Mouse (Mus musculus) embryonic facial prominence, embryonic 14.5 days (tissue): ENCODE measurements at regions not wholly inside any gene's neighbourhood (a gene's known extent, or its start where the extent isn't known, plus 50 kb on each side); places are given as distances from the start of the nearest gene placed in this dataset.

Experiments used
- ATAC-seq: fragments of 200-750 bp; cut with Nextera tagmentation; 2 replicates; pipeline ENCODE4 v1.8.0; 2017; ENCODE audit warnings: low read depth, moderate number of reproducible peaks, moderate TSS enrichment
- DNase-seq: peaks from one replicate; pipeline ENCODE4 v3.0.0-alpha.2; 2015; ENCODE audit warnings: low spot score
- H3K27ac ChIP-seq: fragments of 300-500 bp; sonication (generic); replicated peaks from 2 replicates; pipeline ENCODE4 v1.5.1; 2014; ENCODE audit warnings: low read depth, mild to moderate bottlenecking, low read length, moderate library complexity
- H3K27me3 ChIP-seq: fragments of 300-500 bp; sonication (generic); replicated peaks from 2 replicates; pipeline ENCODE4 v1.6.1; 2014; ENCODE audit warnings: low read length; ENCODE audit not compliant: control insufficient read depth, insufficient read depth
- H3K36me3 ChIP-seq: fragments of 300-500 bp; sonication (generic); 2 replicates; pipeline ENCODE4 v1.6.1; 2014; ENCODE audit warnings: low read length, mixed read lengths; ENCODE audit not compliant: control insufficient read depth, insufficient read depth
- H3K4me1 ChIP-seq: fragments of 300-500 bp; sonication (generic); 2 replicates; pipeline ENCODE4 v1.6.1; 2014; ENCODE audit warnings: antibody characterized with exemption, low read length; ENCODE audit not compliant: control insufficient read depth, insufficient read depth
- H3K4me2 ChIP-seq: fragments of 300-500 bp; sonication (generic); 2 replicates; pipeline ENCODE4 v1.6.1; 2014; ENCODE audit warnings: low read depth, mild to moderate bottlenecking, low read length, moderate library complexity, mixed read lengths
- H3K4me3 ChIP-seq: fragments of 300-500 bp; sonication (generic); 2 replicates; pipeline ENCODE4 v1.5.1; 2014; ENCODE audit warnings: low read depth, mild to moderate bottlenecking, low read length
- H3K9ac ChIP-seq: fragments of 300-500 bp; sonication (generic); 2 replicates; pipeline ENCODE4 v1.6.1; 2014; ENCODE audit warnings: low read depth, mild to moderate bottlenecking, low read length, moderate library complexity, mixed read lengths
- H3K9me3 ChIP-seq: fragments of 300-500 bp; sonication (generic); 2 replicates; pipeline ENCODE4 v1.6.1; 2016; ENCODE audit warnings: low read length; ENCODE audit not compliant: control insufficient read depth
- WGBS: fragments of 180-500 bp; shearing (Covaris S2); extraction: QIAGEN DNeasy Blood & Tissue Kit; methylation state at CpG from one replicate; pipeline ENCODE4 v1.1.7; 2014; 5-methylcytosine and 5-hydroxymethylcytosine counted together

DNA sequence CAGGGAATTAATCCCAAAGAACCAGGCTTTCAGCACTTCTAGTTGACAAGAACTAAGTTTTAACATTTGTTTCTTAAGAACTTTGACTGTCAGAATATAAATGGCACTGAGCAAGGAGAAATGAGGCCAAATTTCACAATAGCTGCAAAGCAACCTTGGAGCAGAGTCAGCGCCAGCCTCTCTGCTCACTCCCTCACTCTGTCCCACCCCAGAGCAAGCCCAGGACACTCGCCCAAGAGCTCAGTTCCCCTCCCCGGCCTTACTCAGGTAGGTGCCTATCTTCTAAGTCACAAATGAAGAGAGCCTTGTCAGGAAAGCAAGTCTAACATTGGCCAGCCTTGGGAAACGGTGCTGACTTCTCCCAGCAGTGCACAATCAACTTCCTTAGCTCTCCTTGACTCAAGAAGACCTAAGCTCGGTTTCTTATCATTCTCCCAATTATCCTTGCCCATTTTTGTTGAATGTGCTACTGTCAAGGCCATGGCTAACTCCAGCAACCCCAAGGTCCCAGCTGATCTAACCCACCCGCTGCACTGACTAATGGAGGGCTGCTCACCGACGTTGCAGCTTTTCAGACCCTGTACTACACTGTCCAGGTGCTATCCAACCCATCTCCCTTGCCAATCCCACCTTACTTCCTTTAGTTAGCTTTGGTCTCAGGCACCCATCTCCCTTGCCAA, 219.5 kb upstream of the Klf14 start:
- Histone ChIP-seq H3K27me3 (no peaks in the 10 kb centered on the region), H3K4me3 (no peak overlapping the region), H3K4me1 (no peaks in the 10 kb centered on the region), H3K4me2 (no peak overlapping the region), H3K9me3 (no peaks in the 10 kb centered on the region), H3K36me3 (no peaks in the 10 kb centered on the region), H3K27ac (no peak overlapping the region), H3K9ac (no peak overlapping the region)
- ATAC-seq = no peak
- 79% methylated on average over 8 of the region's 8 CpGs for WGBS
- DNase-seq = no peak

DNA sequence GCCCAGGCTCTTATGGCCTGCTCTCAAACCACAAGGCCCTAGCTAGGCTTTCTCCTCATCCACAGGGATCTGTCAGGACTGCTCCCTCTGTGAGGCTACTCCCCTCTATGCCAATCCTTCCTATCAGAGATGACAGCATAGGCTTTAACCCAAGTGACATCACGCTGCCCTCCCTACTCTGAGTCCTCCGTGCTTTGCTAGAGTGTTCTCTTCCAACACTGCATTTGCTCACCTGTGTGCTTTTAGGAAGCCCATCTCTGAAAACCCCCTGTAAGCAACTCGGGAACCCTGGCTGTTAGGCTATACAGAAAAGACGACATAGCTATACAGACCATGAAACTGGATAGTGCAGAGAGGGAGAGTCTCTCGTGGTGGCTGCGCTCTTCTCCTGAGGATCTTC, 216.3 kb upstream of the Mkln1 start:
- ATAC-seq (no peak), DNase-seq (no peak)
- Histone ChIP-seq H3K9me3 (no peaks in the 10 kb centered on the region), H3K4me1 (no peaks in the 10 kb centered on the region), H3K27ac (no peak overlapping the region), H3K9ac (no peak overlapping the region), H3K4me3 (no peak overlapping the region), H3K36me3 (no peaks in the 10 kb centered on the region), H3K27me3 (no peaks in the 10 kb centered on the region), H3K4me2 (no peak overlapping the region)
- WGBS = 76% methylated on average over 6 of the region's 6 CpGs

DNA sequence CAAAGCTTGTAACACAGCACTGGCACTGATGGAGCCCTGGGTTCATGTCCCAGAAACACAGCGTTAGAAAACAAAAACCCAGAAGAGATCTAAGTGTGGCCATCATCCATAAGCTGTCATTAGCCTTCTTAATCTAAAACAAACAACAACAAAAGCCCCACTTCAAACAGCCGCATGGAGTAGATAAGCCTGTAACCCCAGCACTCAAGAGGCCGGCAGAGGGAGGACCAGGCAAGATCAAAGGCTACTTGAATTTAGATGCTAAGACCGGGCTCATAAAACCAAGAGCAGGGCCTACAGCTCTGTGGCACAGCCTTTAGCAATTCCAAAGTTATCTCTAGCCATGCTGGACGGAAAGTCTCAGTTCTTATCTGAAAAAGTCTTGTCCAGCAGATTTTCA, 215.4 kb upstream of the Mkln1 start:
- H3K4me3 ChIP-seq = no peak overlapping the region
- H3K36me3 ChIP-seq = no peaks in the 10 kb centered on the region
- H3K4me2 ChIP-seq = no peak overlapping the region
- DNase-seq = no peak
- no peak overlapping the region for H3K9ac ChIP-seq
- no peak overlapping the region for H3K27ac ChIP-seq
- no peaks in the 10 kb centered on the region for H3K27me3 ChIP-seq
- H3K9me3 ChIP-seq = no peaks in the 10 kb centered on the region
- no peak for ATAC-seq
- WGBS = 42% methylated on average over 5 of the region's 5 CpGs
- no peaks in the 10 kb centered on the region for H3K4me1 ChIP-seq

DNA sequence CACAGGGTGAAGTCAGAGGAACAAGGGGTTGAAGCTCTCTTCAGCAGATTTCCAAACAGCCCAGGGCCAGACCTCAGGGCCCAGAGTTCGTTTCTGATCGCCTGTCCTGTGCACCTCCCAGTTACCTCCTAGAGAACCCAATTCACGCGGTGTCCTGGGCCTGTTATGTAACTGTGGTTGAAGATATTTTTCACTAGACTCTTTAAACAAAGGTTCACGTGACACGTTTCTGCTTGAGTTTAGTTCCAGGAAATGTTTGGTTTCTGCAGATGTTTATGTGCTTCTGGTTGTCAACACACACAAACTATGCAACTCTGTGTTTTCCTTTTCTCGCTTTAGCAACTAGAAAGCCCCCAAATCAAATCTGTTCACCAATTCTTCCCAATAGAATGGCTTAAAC, 214.0 kb upstream of the Mkln1 start:
- H3K9me3 ChIP-seq = no peaks in the 10 kb centered on the region
- no peak overlapping the region for H3K9ac ChIP-seq
- H3K4me3 ChIP-seq = no peak overlapping the region
- no peak for DNase-seq
- H3K4me1 ChIP-seq = no peaks in the 10 kb centered on the region
- ATAC-seq = no peak
- 72% methylated on average over 7 of the region's 7 CpGs for WGBS
- no peaks in the 10 kb centered on the region for H3K36me3 ChIP-seq
- no peak overlapping the region for H3K27ac ChIP-seq
- no peak overlapping the region for H3K4me2 ChIP-seq
- H3K27me3 ChIP-seq = no peaks in the 10 kb centered on the region

DNA sequence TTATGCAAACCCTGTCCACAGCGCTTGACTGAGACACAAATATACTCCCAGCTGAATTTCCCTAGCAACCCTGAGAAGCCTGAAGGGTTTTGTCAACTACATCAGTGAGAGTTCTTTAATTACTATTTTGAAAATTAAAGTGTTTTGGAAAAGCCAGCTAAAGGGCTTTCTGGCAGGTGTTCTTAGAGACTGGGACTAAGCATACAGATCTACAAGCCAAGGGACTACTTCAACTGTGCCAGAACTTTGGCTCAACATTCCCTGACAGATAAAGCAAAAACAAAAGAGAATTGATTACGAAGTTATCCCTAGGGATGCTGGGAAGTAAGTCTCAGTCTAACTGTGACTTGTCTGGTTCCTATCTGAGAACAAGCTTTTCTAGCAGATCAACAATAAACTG, 213.4 kb upstream of the Mkln1 start:
- ATAC-seq (no peak), DNase-seq (no peak)
- Histone ChIP-seq H3K4me3 (no peak overlapping the region), H3K9ac (no peak overlapping the region), H3K27me3 (no peaks in the 10 kb centered on the region), H3K4me1 (no peaks in the 10 kb centered on the region), H3K27ac (no peak overlapping the region), H3K4me2 (no peak overlapping the region), H3K9me3 (no peaks in the 10 kb centered on the region), H3K36me3 (no peaks in the 10 kb centered on the region)
- 72% methylated on average over 2 of the region's 2 CpGs for WGBS

DNA sequence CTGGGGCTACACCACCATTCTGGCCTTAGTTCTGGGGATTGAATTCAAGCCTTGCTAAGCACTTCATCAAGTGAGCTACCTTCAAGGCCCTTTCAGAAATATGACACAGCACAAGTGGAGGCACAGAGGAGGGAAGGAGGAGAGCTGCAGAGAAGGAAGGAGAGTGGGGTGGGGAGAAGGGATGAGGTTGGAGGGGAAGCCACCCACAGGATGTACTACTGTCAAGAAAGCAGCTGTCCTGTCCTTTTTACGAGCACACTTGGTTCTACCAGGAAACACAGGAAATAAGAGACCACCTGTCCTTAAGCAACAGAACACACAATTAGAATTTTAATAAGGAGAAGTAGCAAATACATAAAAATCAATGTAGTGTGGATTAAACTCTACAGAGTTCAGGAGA, 210.5 kb upstream of the Mkln1 start:
- no peak for ATAC-seq
- Histone ChIP-seq H3K27me3 (no peaks in the 10 kb centered on the region), H3K4me1 (no peaks in the 10 kb centered on the region), H3K4me3 (no peak overlapping the region), H3K9me3 (no peaks in the 10 kb centered on the region), H3K4me2 (no peak overlapping the region), H3K27ac (no peak overlapping the region), H3K36me3 (no peaks in the 10 kb centered on the region), H3K9ac (no peak overlapping the region)
- 82% methylated on average over 1 of the region's 1 CpGs for WGBS
- DNase-seq = no peak

DNA sequence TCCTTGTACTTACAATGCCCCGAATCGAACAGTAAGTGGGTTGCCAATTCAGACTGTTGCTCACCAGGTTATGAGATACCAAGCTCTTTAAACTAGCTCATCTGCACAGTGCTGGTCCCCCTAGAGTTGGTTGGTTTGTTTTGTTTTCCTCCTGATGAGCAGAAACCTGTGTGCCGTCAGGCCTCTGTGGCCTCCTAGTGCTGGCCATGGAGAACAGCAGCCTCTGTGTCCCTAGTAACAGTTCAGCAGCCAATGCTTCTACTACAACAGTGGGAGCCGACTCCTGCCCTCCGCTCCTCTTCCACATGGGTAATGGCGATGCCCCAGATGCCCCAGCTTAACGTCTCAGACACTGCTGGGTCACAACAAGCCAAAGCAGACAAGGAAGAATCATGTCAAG, 209.5 kb upstream of the Mkln1 start:
- Histone ChIP-seq H3K4me1 (no peaks in the 10 kb centered on the region), H3K4me2 (no peak overlapping the region), H3K36me3 (no peaks in the 10 kb centered on the region), H3K9ac (no peak overlapping the region), H3K27me3 (no peaks in the 10 kb centered on the region), H3K4me3 (no peak overlapping the region), H3K27ac (no peak overlapping the region), H3K9me3 (no peaks in the 10 kb centered on the region)
- 56% methylated on average over 7 of the region's 7 CpGs for WGBS
- ATAC-seq (0 out of 2 replicates have a peak, but pooled peaks have one; percentile 55), DNase-seq (no peak)

DNA sequence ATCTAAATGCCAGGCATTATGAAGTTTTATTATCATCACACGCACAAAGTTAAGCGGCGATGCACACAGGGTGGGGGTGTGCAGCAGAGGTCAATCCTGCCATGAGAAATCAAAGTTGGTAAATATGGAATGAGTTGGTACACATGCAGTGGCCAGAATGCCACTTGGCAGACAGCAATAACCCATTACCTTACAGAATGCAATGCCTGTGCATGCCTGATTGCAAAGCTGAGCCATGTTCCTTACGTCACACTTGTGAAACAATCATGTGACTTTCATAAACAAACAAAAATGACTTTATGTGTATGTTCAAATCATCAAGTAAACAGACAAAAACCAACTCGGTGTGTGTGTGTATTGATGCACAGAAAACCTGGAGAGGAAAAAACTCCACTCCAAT, 208.5 kb upstream of the Mkln1 start:
- Histone ChIP-seq H3K4me1 (no peaks in the 10 kb centered on the region), H3K4me2 (no peak overlapping the region), H3K9ac (no peak overlapping the region), H3K9me3 (no peaks in the 10 kb centered on the region), H3K27ac (no peak overlapping the region), H3K4me3 (no peak overlapping the region), H3K36me3 (no peaks in the 10 kb centered on the region), H3K27me3 (no peaks in the 10 kb centered on the region)
- no peak for DNase-seq
- no peak for ATAC-seq
- 79% methylated on average over 5 of the region's 5 CpGs for WGBS

DNA sequence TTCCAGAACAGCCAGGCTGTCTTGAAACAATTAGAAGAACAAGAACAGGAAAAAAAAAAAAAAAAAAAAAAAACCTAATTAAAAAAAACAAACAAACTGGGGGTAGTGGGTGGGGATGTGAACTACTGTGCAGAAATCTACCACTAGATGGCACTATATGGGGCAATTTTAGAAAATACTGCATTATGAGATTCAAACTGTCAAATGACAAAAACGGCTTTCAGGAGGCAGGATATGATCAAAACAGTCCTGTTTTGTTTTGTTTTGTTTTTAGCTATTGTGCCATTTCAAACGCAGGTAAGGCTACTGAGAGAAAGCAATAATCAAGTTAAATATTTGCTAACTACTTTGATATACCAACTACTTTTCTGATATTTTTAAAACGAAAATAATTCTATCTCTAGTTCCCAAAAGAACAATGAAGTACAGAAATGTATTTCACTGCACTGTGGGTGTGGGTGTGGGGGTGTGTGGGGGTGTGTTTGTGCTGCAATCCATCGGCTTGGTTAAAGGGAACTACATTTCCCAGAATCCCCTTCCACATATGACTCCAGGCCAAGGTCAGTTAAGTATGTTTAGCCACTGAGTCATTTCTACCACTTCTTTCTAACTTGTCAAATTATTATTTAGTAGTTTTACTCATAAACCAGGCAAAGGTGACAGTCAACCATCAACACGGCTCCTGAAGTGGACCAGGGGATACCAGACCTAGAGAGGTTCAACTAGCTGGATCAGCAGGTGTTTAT, 207.7 kb upstream of the Mkln1 start:
- Histone ChIP-seq H3K9ac (no peak overlapping the region), H3K27me3 (no peaks in the 10 kb centered on the region), H3K27ac (no peak overlapping the region), H3K4me2 (no peak overlapping the region), H3K36me3 (no peaks in the 10 kb centered on the region), H3K9me3 (no peaks in the 10 kb centered on the region), H3K4me3 (no peak overlapping the region), H3K4me1 (no peaks in the 10 kb centered on the region)
- WGBS = 45% methylated on average over 5 of the region's 5 CpGs
- DNase-seq (peak; percentile 62), ATAC-seq (no peak)
